ENCODE assay signal across 17 mouse cellular contexts in the genomic region with DNA sequence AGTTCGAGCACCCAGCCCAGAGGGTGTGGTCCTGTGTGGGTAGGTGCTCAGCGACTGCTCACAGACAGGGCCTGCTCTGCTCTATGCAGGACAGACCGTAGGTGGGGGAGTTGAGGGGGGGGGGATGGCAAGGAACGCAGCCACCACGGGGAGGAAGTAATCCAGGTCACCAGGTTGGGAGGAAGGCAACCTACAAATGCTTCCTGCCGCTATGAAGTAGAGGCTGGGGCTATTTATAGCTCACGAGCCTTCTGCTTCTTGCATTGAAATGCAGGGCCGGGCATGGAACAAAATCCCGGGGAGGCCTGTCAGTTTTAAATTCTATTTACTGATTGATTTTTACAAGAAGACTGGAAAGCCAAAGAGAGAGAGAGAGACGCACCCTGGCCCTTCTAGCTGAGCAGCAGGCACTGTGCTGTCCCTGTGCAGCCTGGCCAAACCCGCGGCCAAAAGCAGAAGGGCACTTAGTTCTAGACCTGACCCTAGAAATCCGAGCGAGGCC. TPM values are rescaled to one million over a fixed set of nuclear protein-coding genes. Genes with fewer than 3 reads are reported as not detected.
DNase-seq lines count a peak whose midpoint lies in the region; ATAC-seq and TF ChIP-seq lines count a peak whose summit lies in the region.
"Had no signal": no experiment of that assay in that cellular context is flagged by ENCODE, and none has a peak within 500 bp of the region (broad histone marks: within the 10 kb centered on the region; RNA-seq: fewer than 3 reads in every experiment).

No protein-coding gene starts in this region.

- no peak for ATAC-seq in heart, embryonic 12.5 days (ENCODE audit: insufficient number of reproducible peaks, low FRiP score)
- ATAC-seq in midbrain, embryonic 14.5 days (ENCODE audit: low FRiP score, low TSS enrichment): no peak
- ATAC-seq in midbrain, postnatal 0 days (ENCODE audit: low FRiP score): peak; percentile 41; the same call in 1 of the 2 replicates
- ATAC-seq: liver, embryonic 12.5 days had no signal

- TF ChIP-seq CTCF in midbrain, postnatal 0 days (IDR thresholded peaks at IDR 0.05): no peak

- H3K27me3 ChIP-seq in heart, embryonic 12.5 days (replicated peaks): peaks cover 15% of the 10 kb centered on the region; the same call in 1 of the 2 replicates
- H3K27me3 ChIP-seq in midbrain, embryonic 14.5 days (ENCODE audit: control insufficient read depth, insufficient read depth, low read length): no peaks in the 10 kb centered on the region
- no peaks in the 10 kb centered on the region for H3K27me3 ChIP-seq in midbrain, embryonic 10.5 days (ENCODE audit: low read depth, poor library complexity, severe bottlenecking)
- H3K27me3 ChIP-seq in midbrain, postnatal 0 days (ENCODE audit: insufficient read depth, low read length): no peaks in the 10 kb centered on the region
- H3K27me3 ChIP-seq: embryonic facial prominence, embryonic 12.5 days; liver, embryonic 12.5 days had no signal

- no peak overlapping the region; the same call in 1 of the 2 replicates for H3K9ac ChIP-seq in heart, embryonic 12.5 days
- no peak overlapping the region for H3K9ac ChIP-seq in midbrain, embryonic 14.5 days (replicated peaks; ENCODE audit: low read length)
- H3K9ac ChIP-seq in midbrain, postnatal 0 days (replicated peaks; ENCODE audit: low read length, poor library complexity, severe bottlenecking): no peak overlapping the region; the same call in 1 of the 2 replicates
- H3K9ac ChIP-seq: embryonic facial prominence, embryonic 12.5 days; liver, embryonic 12.5 days had no signal

- H3K36me3 ChIP-seq in heart, embryonic 12.5 days: no peaks in the 10 kb centered on the region
- H3K36me3 ChIP-seq in midbrain, embryonic 14.5 days (ENCODE audit: control insufficient read depth, insufficient read depth, low read length): no peaks in the 10 kb centered on the region
- H3K36me3 ChIP-seq in midbrain, embryonic 10.5 days: no peaks in the 10 kb centered on the region
- 0 out of 2 replicates have a peak, but pooled peaks cover 3% of the 10 kb centered on the region for H3K36me3 ChIP-seq in midbrain, postnatal 0 days (ENCODE audit: insufficient read depth, low read length)
- H3K36me3 ChIP-seq: embryonic facial prominence, embryonic 12.5 days; liver, embryonic 12.5 days had no signal

- intact Hi-C loops in heart, postnatal 25 days (cut with DNase I): no loop called here

- WGBS in heart, embryonic 12.5 days: 38% methylated on average over 14 of the region's 14 CpGs
- 59% methylated on average over 14 of the region's 14 CpGs for whole genome bisulfite sequencing in midbrain, embryonic 14.5 days
- 66% methylated on average over 14 of the region's 14 CpGs for WGBS in midbrain, embryonic 10.5 days
- 45% methylated on average over 14 of the region's 14 CpGs for WGBS in midbrain, postnatal 0 days

- no peaks in the 10 kb centered on the region for H3K9me3 ChIP-seq in heart, embryonic 12.5 days (replicated peaks)
- no peaks in the 10 kb centered on the region for H3K9me3 ChIP-seq in midbrain, embryonic 14.5 days (ENCODE audit: control insufficient read depth, low read length)
- H3K9me3 ChIP-seq in midbrain, embryonic 10.5 days (replicated peaks): no peaks in the 10 kb centered on the region
- no peaks in the 10 kb centered on the region for H3K9me3 ChIP-seq in midbrain, postnatal 0 days (ENCODE audit: low read length)
- H3K9me3 ChIP-seq: embryonic facial prominence, embryonic 12.5 days; liver, embryonic 12.5 days had no signal

- DNase-seq in heart, postnatal 25 days (ENCODE audit: low spot score): no peak
- peak; percentile 32 for DNase-seq in midbrain, embryonic 14.5 days
- DNase-seq in midbrain, embryonic 10.5 days (ENCODE audit: low spot score): no peak
- DNase-seq in cerebellum, adult 9-10 months: peak; percentile 74
- no peak for DNase-seq in midbrain, postnatal 0 days (ENCODE audit: low spot score)
- no peak for DNase-seq in yolk sac, embryonic 10.5 days (ENCODE audit: low spot score)
- DNase-seq: lung, postnatal 14 days; thymus, adult 2 months had no signal

- no peak overlapping the region; the same call in 1 of the 2 replicates for H3K27ac ChIP-seq in heart, embryonic 12.5 days (ENCODE audit: poor library complexity, severe bottlenecking)
- H3K27ac ChIP-seq in midbrain, embryonic 14.5 days (replicated peaks; ENCODE audit: low read depth, low read length): 0 out of 2 replicates have a peak overlapping the region, but pooled peaks have one; percentile 61
- H3K27ac ChIP-seq in midbrain, embryonic 10.5 days (replicated peaks): no peak overlapping the region
- peak overlapping the region; percentile 65 for H3K27ac ChIP-seq in midbrain, postnatal 0 days (ENCODE audit: low read depth, low read length)
- H3K27ac ChIP-seq: embryonic facial prominence, embryonic 12.5 days; liver, embryonic 12.5 days had no signal

- H3K4me1 ChIP-seq in heart, embryonic 12.5 days (replicated peaks): peaks cover 13% of the 10 kb centered on the region
- H3K4me1 ChIP-seq in midbrain, embryonic 14.5 days (ENCODE audit: control insufficient read depth, insufficient read depth, low read length): 0 out of 2 replicates have a peak, but pooled peaks cover 4% of the 10 kb centered on the region
- H3K4me1 ChIP-seq in midbrain, embryonic 10.5 days: peaks cover 7% of the 10 kb centered on the region; the same call in 1 of the 2 replicates
- peaks cover 4% of the 10 kb centered on the region; the same call in 1 of the 2 replicates for H3K4me1 ChIP-seq in midbrain, postnatal 0 days (ENCODE audit: insufficient read depth, low read length)
- H3K4me1 ChIP-seq: embryonic facial prominence, embryonic 12.5 days; liver, embryonic 12.5 days had no signal

- no peak overlapping the region for H3K4me3 ChIP-seq in heart, embryonic 12.5 days
- H3K4me3 ChIP-seq in midbrain, embryonic 14.5 days (replicated peaks; ENCODE audit: low read depth, low read length): no peak overlapping the region
- H3K4me3 ChIP-seq in midbrain, embryonic 10.5 days: no peak overlapping the region
- no peak overlapping the region for H3K4me3 ChIP-seq in midbrain, postnatal 0 days (ENCODE audit: low read depth, low read length)
- H3K4me3 ChIP-seq: embryonic facial prominence, embryonic 12.5 days; liver, embryonic 12.5 days had no signal

- peak overlapping the region; percentile 33 for H3K4me2 ChIP-seq in heart, embryonic 12.5 days
- no peak overlapping the region for H3K4me2 ChIP-seq in midbrain, embryonic 14.5 days (ENCODE audit: low read length)
- 0 out of 2 replicates have a peak overlapping the region, but pooled peaks have one; percentile 4 for H3K4me2 ChIP-seq in midbrain, postnatal 0 days (ENCODE audit: low read depth, low read length, poor library complexity, severe bottlenecking)
- H3K4me2 ChIP-seq: embryonic facial prominence, embryonic 12.5 days; liver, embryonic 12.5 days had no signal

RNA-seq across cellular contexts. Expression of a gene that starts 18.5 kb away (rescaled TPM):
- polyA plus RNA-seq in heart, embryonic 12.5 days (2016; fragmentation: Nextera tagmentation; extraction: Ambion mirVana): 0.65 and 0.77 TPM in 2 replicates
- under 1 TPM; 0.31 to 0.39 TPM for total RNA-seq in heart, postnatal 25 days (2021)
- polyA plus RNA-seq in midbrain, embryonic 14.5 days (2014; fragmentation: Nextera tagmentation; extraction: Ambion mirVana): 6.2 and 11.8 TPM in 2 replicates
- polyA plus RNA-seq in midbrain, embryonic 10.5 days (2016; fragmentation: Nextera tagmentation; extraction: Ambion mirVana): 0.98 and 2.1 TPM in 2 replicates
- total RNA-seq in midbrain, postnatal 0 days (2014; rRNA removed): 85.1 and 85.3 TPM in 2 replicates
- polyA plus RNA-seq in midbrain, postnatal 0 days (2015; fragmentation: Nextera tagmentation; extraction: Ambion mirVana): 18.4 and 22.8 TPM in 2 replicates

RNA-seq across cellular contexts. Expression of a gene that starts 46.5 kb away (rescaled TPM):
- not detected in 2 replicates for polyA plus RNA-seq in heart, embryonic 12.5 days (2016; fragmentation: Nextera tagmentation; extraction: Ambion mirVana)
- total RNA-seq in heart, postnatal 25 days (2021): not detected
- not detected in 2 replicates for polyA plus RNA-seq in midbrain, embryonic 14.5 days (2014; fragmentation: Nextera tagmentation; extraction: Ambion mirVana)
- polyA plus RNA-seq in midbrain, embryonic 10.5 days (2016; fragmentation: Nextera tagmentation; extraction: Ambion mirVana): not detected in 2 replicates
- 0.11 TPM in 1 of 2 replicates, not detected in the other for total RNA-seq in midbrain, postnatal 0 days (2014; rRNA removed)
- 0.12 and 0.25 TPM in 2 replicates for polyA plus RNA-seq in midbrain, postnatal 0 days (2015; fragmentation: Nextera tagmentation; extraction: Ambion mirVana)
- total RNA-seq: adrenal gland, adult 18-20 months had no signal
- polyA plus RNA-seq: embryonic facial prominence, embryonic 12.5 days; forebrain, embryonic 11.5 days; gonadal fat pad, adult 2 months; intestine, embryonic 14.5 days; large intestine, adult 2 months; liver, embryonic 12.5 days; small intestine, adult 2 months; thymus, adult 2 months had no signal

Comparison
In these comparisons a context has a peak if more than half of its experiments do, and no peak if none do; other contexts are left out.
1. H3K27ac ChIP-seq: peak in midbrain, embryonic 14.5 days (single experiment) and midbrain, postnatal 0 days (single experiment); none in heart, embryonic 12.5 days (single experiment) and midbrain, embryonic 10.5 days (single experiment).
2. DNase-seq: peak in midbrain, embryonic 14.5 days (single experiment) and cerebellum, adult 9-10 months (single experiment); none in heart, postnatal 25 days (single experiment), midbrain, embryonic 10.5 days (single experiment), midbrain, postnatal 0 days (single experiment) and yolk sac, embryonic 10.5 days (single experiment).